Mouse (Mus musculus): ENCODE results near the gene Fth1. TPM values are rescaled to one million over a fixed set of nuclear protein-coding genes. Genes with fewer than 3 reads are reported as not detected.

The Fth1 gene
- polyA plus RNA-seq, 1 experiment from 2014 or later, result 1,616 TPM

Other genes starting within 250 kb of the Fth1 start
- gene Scgb2a2, start 133.0 kb upstream of the Fth1 start, polyA plus RNA-seq (2015; fragmentation: Nextera tagmentation; extraction: Ambion mirVana), result not detected in 2 replicates
- 26.2 and 38.2 TPM in 2 replicates for gene Incenp, start 81.0 kb upstream of the Fth1 start, polyA plus RNA-seq (2015; fragmentation: Nextera tagmentation; extraction: Ambion mirVana)
- 1.0 and 1.5 TPM in 2 replicates for gene Best1, start 21.0 kb downstream of the Fth1 start, polyA plus RNA-seq (2015; fragmentation: Nextera tagmentation; extraction: Ambion mirVana)
- gene Rab3il1, start 21.1 kb downstream of the Fth1 start, polyA plus RNA-seq (2015; fragmentation: Nextera tagmentation; extraction: Ambion mirVana), result 25.2 and 26.2 TPM in 2 replicates
- 18.8 and 19.1 TPM in 2 replicates for gene Fads3, start 61.0 kb downstream of the Fth1 start, polyA plus RNA-seq (2015; fragmentation: Nextera tagmentation; extraction: Ambion mirVana)
- gene Fads2, start 121.1 kb downstream of the Fth1 start, polyA plus RNA-seq (2015; fragmentation: Nextera tagmentation; extraction: Ambion mirVana), result 113 and 114 TPM in 2 replicates
- 146 and 151 TPM in 2 replicates for gene Fads1, start 202.3 kb downstream of the Fth1 start, polyA plus RNA-seq (2015; fragmentation: Nextera tagmentation; extraction: Ambion mirVana)
- 347 and 404 TPM in 2 replicates for gene Tmem258, start 223.4 kb downstream of the Fth1 start, polyA plus RNA-seq (2015; fragmentation: Nextera tagmentation; extraction: Ambion mirVana)
- 31.6 and 33.4 TPM in 2 replicates for gene Fen1, start 223.6 kb downstream of the Fth1 start, polyA plus RNA-seq (2015; fragmentation: Nextera tagmentation; extraction: Ambion mirVana)

Data from neural tube, embryonic 13.5 days (tissue).